Mouse (Mus musculus) testis, adult 2 months (tissue): ENCODE measurements around the gene Ptgr2.

Experiments used
- CTCF ChIP-seq: fragments of 200-500 bp; IDR thresholded peaks from 2 replicates; pipeline ENCODE4 v1.5.1; 2012; ENCODE audit warnings: low read depth, mild to moderate bottlenecking, inconsistent platforms, low read length, moderate library complexity; ENCODE audit not compliant: control insufficient read depth, insufficient read depth, insufficient replicate concordance
- POLR2A ChIP-seq: fragments of 200-500 bp; IDR thresholded peaks from 2 replicates; pipeline ENCODE4 v1.6.1; 2012; ENCODE audit warnings: low read depth, mild to moderate bottlenecking, inconsistent platforms, low read length, moderate library complexity; ENCODE audit not compliant: control insufficient read depth

- TF ChIP-seq POLR2A (peak; percentile 96; the same call in 1 of the 2 replicates), CTCF (no peak)
These were observed at the start of gene Ptgr2 for GRCm38 (mm10) chr12:84284885-84285592.
